Mouse (Mus musculus) forebrain, embryonic 16.5 days (tissue): ENCODE measurements around the gene Pdcd10. TPM values are rescaled to one million over a fixed set of nuclear protein-coding genes. Genes with fewer than 3 reads are reported as not detected.

ENCODE experiments used
- ATAC-seq: fragments of 200-750 bp; cut with Nextera tagmentation; 2 replicates; pipeline ENCODE4 v1.8.0; 2017; ENCODE audit warnings: mild to moderate bottlenecking, moderate library complexity
- H3K27ac ChIP-seq: fragments of 300-500 bp; sonication (generic); 2 replicates; pipeline ENCODE4 v1.5.1; 2014; ENCODE audit warnings: low read length, control low read depth
- H3K27me3 ChIP-seq: fragments of 300-500 bp; sonication (generic); replicated peaks from 2 replicates; pipeline ENCODE4 v1.6.1; 2014; ENCODE audit warnings: low read length; ENCODE audit not compliant: control insufficient read depth, insufficient read depth
- H3K36me3 ChIP-seq: fragments of 300-500 bp; sonication (generic); 2 replicates; pipeline ENCODE4 v1.6.1; 2014; ENCODE audit not compliant: control insufficient read depth, insufficient read depth
- H3K4me1 ChIP-seq: fragments of 300-500 bp; sonication (generic); replicated peaks from 2 replicates; pipeline ENCODE4 v1.6.1; 2014; ENCODE audit warnings: low read length; ENCODE audit not compliant: control insufficient read depth, insufficient read depth
- H3K4me2 ChIP-seq: fragments of 300-500 bp; sonication (generic); 2 replicates; pipeline ENCODE4 v1.6.1; 2014; ENCODE audit warnings: mild to moderate bottlenecking, low read length, control low read depth
- H3K4me3 ChIP-seq: fragments of 300-500 bp; sonication (generic); replicated peaks from 2 replicates; pipeline ENCODE4 v1.5.1; 2014; ENCODE audit warnings: mild to moderate bottlenecking, low read length, control low read depth
- H3K9ac ChIP-seq: fragments of 300-500 bp; sonication (generic); replicated peaks from 2 replicates; pipeline ENCODE4 v1.6.1; 2014; ENCODE audit warnings: low read depth, low read length, control low read depth
- H3K9me3 ChIP-seq: fragments of 300-500 bp; sonication (generic); 2 replicates; pipeline ENCODE4 v1.6.1; 2016; ENCODE audit warnings: low read length; ENCODE audit not compliant: control insufficient read depth
- WGBS: fragments of 180-500 bp; shearing (Covaris S2); extraction: QIAGEN DNeasy Blood & Tissue Kit; methylation state at CpG from one replicate; pipeline ENCODE4 v1.1.7; 2014; 5-methylcytosine and 5-hydroxymethylcytosine counted together
- polyA plus RNA-seq: library from polyadenylated mRNA; unstranded; fragments of >200 nt; fragmentation: Nextera tagmentation; extraction: Ambion mirVana; gene quantifications from 2 replicates; pipeline ENCODE4 v1.2.1, GENCODE M21; 2015

Pdcd10 gene
- polyA plus RNA-seq, result 82.6 and 88.9 TPM in 2 replicates

DNA sequence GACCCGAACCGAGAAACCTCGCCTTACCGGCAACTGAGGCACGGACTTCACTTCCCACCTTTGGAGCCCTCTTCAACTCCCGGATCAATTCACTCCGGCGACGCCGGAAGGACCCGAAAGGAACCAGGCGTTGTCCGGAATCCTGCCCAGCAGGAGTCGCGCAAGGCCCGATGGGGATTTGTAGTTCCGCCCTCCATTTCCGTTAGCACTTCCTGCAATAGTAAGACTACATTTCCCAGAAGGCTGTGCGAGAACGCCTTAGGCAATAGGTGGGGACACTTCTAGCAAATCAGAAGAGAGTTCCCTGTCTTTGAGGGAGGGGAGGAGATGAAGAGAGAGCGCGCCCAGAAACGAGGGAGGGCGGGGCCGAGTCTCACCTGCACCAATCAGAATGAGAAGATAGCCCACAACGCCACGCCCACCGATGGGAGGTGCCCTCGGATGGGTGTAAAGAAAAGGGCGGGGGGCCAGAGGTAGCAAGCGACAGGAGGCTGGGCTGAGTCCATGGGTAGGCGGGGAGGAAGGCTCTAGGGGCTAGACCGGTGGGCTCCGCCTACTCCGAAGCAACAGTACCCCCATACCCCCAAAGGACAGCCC is at the start of gene Pdcd10:
Gene Pdcd10 (minus strand): TSS at position 162 of the 597 bp plus-strand sequence.
- Histone ChIP-seq H3K4me3 (peak within 1 kb of the TSS; percentile 71), H3K4me2 (peak within 1 kb of the TSS; percentile 85), H3K27me3 (no peaks in the 10 kb centered on the region), H3K36me3 (no peaks in the 10 kb centered on the region), H3K9me3 (no peaks in the 10 kb centered on the region), H3K27ac (peak within 1 kb of the TSS; percentile 87), H3K9ac (peak within 1 kb of the TSS; percentile 77), H3K4me1 (peaks cover 6% of the 10 kb centered on the region)
- peak; percentile 94 for ATAC-seq
- under 1% methylated on average over 35 of the region's 35 CpGs for WGBS

DNA sequence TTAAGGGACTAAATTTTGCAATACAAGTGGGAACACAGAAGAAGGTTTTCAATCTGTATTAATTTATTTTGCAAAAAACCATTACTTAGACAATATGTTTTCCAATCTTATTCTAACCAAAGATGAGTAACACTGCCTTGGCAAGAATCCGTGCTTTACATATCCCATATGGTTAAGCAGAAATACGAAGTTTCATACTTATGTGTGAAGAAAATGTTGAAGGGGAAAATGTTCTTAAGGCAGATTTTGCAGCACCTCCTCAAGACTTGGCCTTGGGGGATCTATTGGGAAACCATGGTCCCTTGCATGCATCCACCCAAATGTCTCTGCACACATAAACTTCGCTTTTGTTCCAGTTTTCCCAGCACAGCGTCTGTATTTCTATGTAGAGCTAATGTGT is 28.2 kb upstream of the Pdcd10 start:
- Histone ChIP-seq H3K4me3 (no peak overlapping the region), H3K4me1 (0 out of 2 replicates have a peak, but pooled peaks cover 4% of the 10 kb centered on the region), H3K27me3 (no peaks in the 10 kb centered on the region), H3K9ac (no peak overlapping the region), H3K36me3 (no peaks in the 10 kb centered on the region), H3K4me2 (no peak overlapping the region), H3K27ac (peak overlapping the region; percentile 15; the same call in 1 of the 2 replicates), H3K9me3 (no peaks in the 10 kb centered on the region)
- ATAC-seq, result peak; percentile 27; the same call in 1 of the 2 replicates
- 64% methylated on average over 4 of the region's 4 CpGs for WGBS

GRCm38 (mm10) chr3:75583293-75583692 is 26.6 kb upstream of the Pdcd10 start:
- 62% methylated on average over 3 of the region's 3 CpGs for WGBS
- Histone ChIP-seq H3K9me3 (no peaks in the 10 kb centered on the region), H3K4me3 (no peak overlapping the region), H3K27ac (no peak overlapping the region), H3K27me3 (no peaks in the 10 kb centered on the region), H3K4me1 (0 out of 2 replicates have a peak, but pooled peaks cover 4% of the 10 kb centered on the region), H3K36me3 (no peaks in the 10 kb centered on the region), H3K9ac (no peak overlapping the region), H3K4me2 (no peak overlapping the region)
- ATAC-seq, result peak; percentile 51

DNA sequence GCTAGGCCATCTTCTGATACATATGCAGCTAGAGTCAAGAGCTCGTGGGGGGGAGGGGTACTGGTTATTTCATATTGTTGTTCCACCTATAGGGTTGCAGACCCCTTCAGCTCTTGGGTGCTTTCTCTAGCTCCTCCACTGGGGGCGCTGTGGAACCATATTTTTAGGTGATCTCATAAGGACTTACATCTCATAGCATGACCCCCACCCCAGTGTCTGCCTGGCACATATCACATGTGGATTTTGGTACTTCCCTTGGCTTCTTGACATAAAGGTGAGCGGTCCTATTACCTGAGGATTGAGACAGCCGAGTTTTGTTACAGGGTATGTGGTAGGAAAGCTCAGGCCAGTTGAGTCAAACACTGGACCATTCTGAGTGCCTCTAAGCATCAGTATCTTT is 22.7 kb upstream of the Pdcd10 start:
- WGBS, result 48% methylated on average over 4 of the region's 4 CpGs
- Histone ChIP-seq H3K36me3 (no peaks in the 10 kb centered on the region), H3K4me3 (no peak overlapping the region), H3K4me1 (0 out of 2 replicates have a peak, but pooled peaks cover 4% of the 10 kb centered on the region), H3K4me2 (no peak overlapping the region), H3K27ac (no peak overlapping the region), H3K9me3 (no peaks in the 10 kb centered on the region), H3K27me3 (no peaks in the 10 kb centered on the region), H3K9ac (no peak overlapping the region)
- no peak for ATAC-seq

DNA sequence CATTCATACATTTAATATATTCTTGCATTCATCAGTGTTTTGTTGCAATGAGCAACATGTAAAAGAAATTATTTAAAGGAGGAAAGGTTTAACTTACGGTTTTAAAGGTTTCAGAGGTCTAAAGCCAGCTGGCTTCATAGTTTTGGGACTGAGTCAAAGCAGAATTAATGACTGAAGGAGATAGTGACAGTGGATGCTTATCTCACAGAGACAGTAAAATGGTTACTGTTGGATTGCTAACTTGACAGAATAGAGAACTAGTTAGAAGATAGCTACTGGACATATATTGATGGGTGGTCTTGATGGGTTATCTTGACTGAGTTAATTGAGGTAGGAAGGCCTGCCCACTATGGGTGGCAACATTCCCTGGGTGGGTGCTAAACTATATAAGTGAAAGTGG is 18.9 kb upstream of the Pdcd10 start:
- ATAC-seq, result no peak
- Histone ChIP-seq H3K27me3 (no peaks in the 10 kb centered on the region), H3K36me3 (no peaks in the 10 kb centered on the region), H3K4me3 (no peak overlapping the region), H3K27ac (no peak overlapping the region), H3K9me3 (no peaks in the 10 kb centered on the region), H3K4me1 (no peaks in the 10 kb centered on the region), H3K9ac (no peak overlapping the region), H3K4me2 (no peak overlapping the region)
- WGBS, result 77% methylated on average over 1 of the region's 1 CpGs

DNA sequence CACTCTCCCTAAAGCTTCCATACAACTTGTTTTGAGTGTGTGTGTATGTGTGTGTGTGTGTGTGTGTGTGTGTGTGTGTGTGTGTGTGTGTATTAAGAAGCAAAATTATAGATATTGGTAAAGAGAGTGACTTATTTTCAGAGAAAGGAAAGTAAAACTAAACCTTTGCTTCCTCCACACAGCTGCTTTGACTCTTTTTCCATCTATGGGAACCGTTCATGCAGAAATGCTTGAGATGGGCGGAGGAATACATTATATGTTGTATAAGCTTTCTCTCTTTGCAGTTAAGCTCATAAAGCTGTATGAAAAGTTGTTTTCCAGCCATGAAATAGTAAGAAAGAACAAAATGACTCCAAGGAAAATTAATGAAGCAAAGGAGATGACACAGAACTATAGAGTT is 17.4 kb upstream of the Pdcd10 start:
- no peak for ATAC-seq
- H3K9me3 ChIP-seq, result no peaks in the 10 kb centered on the region
- no peak overlapping the region for H3K9ac ChIP-seq
- no peak overlapping the region for H3K27ac ChIP-seq
- WGBS, result 74% methylated on average over 2 of the region's 2 CpGs
- H3K27me3 ChIP-seq, result no peaks in the 10 kb centered on the region
- H3K36me3 ChIP-seq, result no peaks in the 10 kb centered on the region
- H3K4me2 ChIP-seq, result no peak overlapping the region
- no peak overlapping the region for H3K4me3 ChIP-seq
- H3K4me1 ChIP-seq, result no peaks in the 10 kb centered on the region

DNA sequence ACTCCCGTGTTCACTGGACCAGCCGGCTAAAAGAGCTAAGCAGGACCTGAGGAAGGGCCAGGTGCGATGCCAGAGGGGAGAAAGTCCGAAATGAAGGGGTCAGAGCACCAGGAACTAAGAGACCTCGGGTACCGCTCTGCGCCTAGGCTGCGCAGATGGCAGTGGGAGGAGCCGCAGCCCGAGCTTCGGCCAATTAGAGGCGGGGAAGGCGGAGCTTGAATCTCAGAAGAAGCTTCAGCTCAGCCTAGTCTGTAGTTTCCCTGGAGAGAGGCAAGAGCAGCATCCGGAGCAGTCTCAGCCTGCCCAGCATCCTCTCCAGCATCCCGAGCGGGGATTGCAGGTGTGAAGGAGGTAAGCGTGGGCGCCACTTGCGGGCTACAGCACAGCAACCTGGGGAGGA is 636 bp upstream of the Pdcd10 start, which contains the start of gene Serpini1:
Gene Serpini1 (plus strand): TSS at position 256 of the 400 bp plus-strand sequence.
- H3K4me1 ChIP-seq, result peaks cover 6% of the 10 kb centered on the region
- H3K36me3 ChIP-seq, result no peaks in the 10 kb centered on the region
- H3K4me2 ChIP-seq, result peak within 1 kb of the TSS; percentile 85
- no peaks in the 10 kb centered on the region for H3K9me3 ChIP-seq
- peak within 1 kb of the TSS; percentile 71 for H3K4me3 ChIP-seq
- ATAC-seq, result peak; percentile 95
- H3K9ac ChIP-seq, result peak within 1 kb of the TSS; percentile 77
- H3K27me3 ChIP-seq, result no peaks in the 10 kb centered on the region
- under 1% methylated on average over 19 of the region's 19 CpGs for WGBS
- peak within 1 kb of the TSS; percentile 87 for H3K27ac ChIP-seq

DNA sequence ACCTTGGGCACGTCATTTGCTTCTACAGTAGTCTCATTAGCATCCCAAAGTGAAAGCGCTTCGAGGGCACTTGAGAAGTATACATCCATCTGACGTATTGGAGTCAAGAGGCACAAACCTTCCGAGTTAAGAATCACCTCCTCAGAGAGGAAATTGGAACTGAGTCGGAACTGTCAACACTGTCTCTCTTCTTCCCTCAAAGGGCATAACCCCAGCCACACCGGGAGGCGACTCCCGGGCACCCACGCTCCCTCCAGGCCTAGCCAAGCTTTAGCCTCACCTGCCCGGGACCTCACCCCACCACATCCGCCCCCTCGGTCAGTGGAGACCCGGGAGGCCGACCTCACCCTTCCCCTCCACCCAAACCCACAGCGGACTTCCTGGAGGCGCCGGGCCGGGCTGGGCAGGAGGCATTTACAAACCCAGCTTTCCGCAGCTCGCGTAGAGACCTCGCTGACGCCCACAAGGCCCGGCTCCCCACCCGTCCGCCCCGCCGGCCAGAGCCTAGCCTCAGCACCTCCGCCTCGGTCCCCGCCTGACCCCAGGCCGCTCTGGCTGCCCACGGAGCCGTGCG is 448 bp downstream of the Pdcd10 start:
- H3K4me2 ChIP-seq, result peak overlapping the region; percentile 85
- no peak; the same call in 1 of the 2 replicates for ATAC-seq
- no peaks in the 10 kb centered on the region for H3K36me3 ChIP-seq
- peak overlapping the region; percentile 77 for H3K9ac ChIP-seq
- no peaks in the 10 kb centered on the region for H3K9me3 ChIP-seq
- peaks cover 6% of the 10 kb centered on the region for H3K4me1 ChIP-seq
- H3K27ac ChIP-seq, result peak overlapping the region; percentile 72; the same call in 1 of the 2 replicates
- no peaks in the 10 kb centered on the region for H3K27me3 ChIP-seq
- H3K4me3 ChIP-seq, result peak overlapping the region; percentile 71
- WGBS, result under 1% methylated on average over 35 of the region's 36 CpGs

- H3K9ac ChIP-seq, result no peak overlapping the region
- peaks cover 6% of the 10 kb centered on the region for H3K4me1 ChIP-seq
- H3K4me2 ChIP-seq, result no peak overlapping the region
- no peaks in the 10 kb centered on the region for H3K9me3 ChIP-seq
- no peak overlapping the region for H3K4me3 ChIP-seq
- no peaks in the 10 kb centered on the region for H3K27me3 ChIP-seq
- no peak overlapping the region for H3K27ac ChIP-seq
- no peaks in the 10 kb centered on the region for H3K36me3 ChIP-seq
- ATAC-seq, result no peak
These were observed 5.4 kb downstream of the Pdcd10 start for GRCm38 (mm10) chr3:75551248-75551647.
